Mouse (Mus musculus) limb, embryonic 13.5 days (tissue): ENCODE results near the gene Smarca4. TPM values are rescaled to one million over a fixed set of nuclear protein-coding genes. Genes with fewer than 3 reads are reported as not detected.

Experiments
- ATAC-seq: fragments of 200-750 bp; cut with Nextera tagmentation; 2 replicates; pipeline ENCODE4 v1.8.0; 2017; ENCODE audit warnings: low read depth, moderate number of reproducible peaks, moderate TSS enrichment; ENCODE audit not compliant: low FRiP score
- H3K27ac ChIP-seq: fragments of 300-500 bp; sonication (generic); 2 replicates; pipeline ENCODE4 v1.5.1; 2015; ENCODE audit warnings: inconsistent platforms, mild to moderate bottlenecking, moderate library complexity
- H3K27me3 ChIP-seq: fragments of 300-500 bp; sonication (generic); 2 replicates; pipeline ENCODE4 v1.6.1; 2015; ENCODE audit warnings: mild to moderate bottlenecking, inconsistent platforms
- H3K36me3 ChIP-seq: fragments of 300-500 bp; sonication (generic); 2 replicates; pipeline ENCODE4 v1.6.1; 2015; ENCODE audit warnings: inconsistent platforms, mild to moderate bottlenecking, moderate library complexity
- H3K4me1 ChIP-seq: fragments of 300-500 bp; sonication (generic); 2 replicates; pipeline ENCODE4 v1.6.1; 2015; ENCODE audit warnings: inconsistent platforms
- H3K4me2 ChIP-seq: fragments of 300-500 bp; sonication (generic); replicated peaks from 2 replicates; pipeline ENCODE4 v1.6.1; 2015; ENCODE audit warnings: inconsistent platforms, mild to moderate bottlenecking, moderate library complexity
- H3K4me3 ChIP-seq: fragments of 300-500 bp; sonication (generic); 2 replicates; pipeline ENCODE4 v1.5.1; 2015; ENCODE audit warnings: moderate library complexity, mild to moderate bottlenecking, inconsistent platforms
- H3K9ac ChIP-seq: fragments of 300-500 bp; sonication (generic); 2 replicates; pipeline ENCODE4 v1.6.1; 2015; ENCODE audit warnings: mild to moderate bottlenecking, inconsistent platforms
- H3K9me3 ChIP-seq: fragments of 300-500 bp; sonication (generic); 2 replicates; pipeline ENCODE4 v1.6.1; 2016; ENCODE audit warnings: inconsistent platforms
- WGBS: fragments of 180-500 bp; shearing (Covaris S2); methylation state at CpG from one replicate; pipeline ENCODE4 v1.1.7; 2015; 5-methylcytosine and 5-hydroxymethylcytosine counted together
- polyA plus RNA-seq: library from polyadenylated mRNA; unstranded; fragments of >200 nt; fragmentation: Nextera tagmentation; extraction: Ambion mirVana; gene quantifications from 2 replicates; pipeline ENCODE4 v1.2.1, GENCODE M21; 2015

Gene Smarca4
- polyA plus RNA-seq, 1 experiment from 2014 or later = 99.5 TPM

GRCm38 (mm10) chr9:21630673-21631072 lies 14.7 kb downstream of the Smarca4 start:
- 81% methylated on average over 3 of the region's 3 CpGs for WGBS
- Histone ChIP-seq H3K27me3 (no peaks in the 10 kb centered on the region), H3K27ac (no peak overlapping the region), H3K36me3 (peaks cover 42% of the 10 kb centered on the region), H3K4me2 (no peak overlapping the region), H3K4me3 (no peak overlapping the region), H3K4me1 (peaks cover 7% of the 10 kb centered on the region), H3K9ac (no peak overlapping the region), H3K9me3 (no peaks in the 10 kb centered on the region)
- ATAC-seq = no peak

DNA sequence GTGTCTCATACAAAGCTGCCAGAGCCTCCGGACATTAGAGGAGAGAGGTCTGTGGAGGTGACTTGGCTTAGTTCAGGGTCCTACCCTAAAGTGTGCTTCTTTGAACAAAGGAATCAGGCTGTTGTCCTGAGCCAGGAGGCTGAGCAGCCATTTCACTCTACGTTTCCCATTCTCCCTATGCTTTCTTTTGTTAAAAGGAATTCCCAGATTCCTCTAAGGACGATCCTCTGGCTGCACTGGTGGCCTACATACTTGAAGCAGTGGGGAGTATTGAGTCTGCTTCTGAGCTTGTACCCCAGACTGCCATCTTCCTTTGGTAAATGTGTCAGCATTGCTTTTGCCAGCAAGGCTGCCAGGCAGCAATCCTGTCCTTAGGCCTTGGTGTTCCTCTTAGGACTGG lies 17.1 kb downstream of the Smarca4 start:
- H3K4me3 ChIP-seq = no peak overlapping the region
- peaks cover 66% of the 10 kb centered on the region for H3K36me3 ChIP-seq
- WGBS = 88% methylated on average over 3 of the region's 3 CpGs
- no peak overlapping the region for H3K9ac ChIP-seq
- H3K4me2 ChIP-seq = no peak overlapping the region
- H3K9me3 ChIP-seq = no peaks in the 10 kb centered on the region
- H3K27ac ChIP-seq = no peak overlapping the region
- H3K27me3 ChIP-seq = no peaks in the 10 kb centered on the region
- peaks cover 9% of the 10 kb centered on the region for H3K4me1 ChIP-seq
- no peak for ATAC-seq

DNA sequence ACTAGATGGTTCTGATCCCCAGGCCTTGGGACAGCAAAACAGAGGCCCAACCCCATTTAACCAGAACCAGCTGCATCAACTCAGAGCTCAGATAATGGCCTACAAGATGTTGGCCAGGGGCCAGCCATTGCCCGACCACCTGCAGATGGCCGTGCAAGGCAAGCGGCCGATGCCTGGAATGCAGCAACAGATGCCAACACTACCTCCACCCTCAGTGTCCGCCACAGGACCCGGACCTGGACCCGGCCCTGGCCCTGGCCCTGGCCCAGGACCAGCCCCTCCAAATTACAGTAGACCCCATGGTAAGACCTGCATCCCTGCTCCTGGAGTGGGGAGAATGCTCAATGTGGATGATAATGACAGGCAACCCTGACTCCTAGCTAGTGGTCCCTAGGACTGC lies 19.7 kb downstream of the Smarca4 start:
- Histone ChIP-seq H3K27me3 (no peaks in the 10 kb centered on the region), H3K27ac (no peak overlapping the region; the same call in 1 of the 2 replicates), H3K9me3 (no peaks in the 10 kb centered on the region), H3K4me3 (no peak overlapping the region), H3K36me3 (peaks cover 87% of the 10 kb centered on the region), H3K9ac (no peak overlapping the region), H3K4me1 (peaks cover 9% of the 10 kb centered on the region), H3K4me2 (no peak overlapping the region)
- WGBS = 48% methylated on average over 7 of the region's 7 CpGs
- peak; percentile 57 for ATAC-seq

DNA sequence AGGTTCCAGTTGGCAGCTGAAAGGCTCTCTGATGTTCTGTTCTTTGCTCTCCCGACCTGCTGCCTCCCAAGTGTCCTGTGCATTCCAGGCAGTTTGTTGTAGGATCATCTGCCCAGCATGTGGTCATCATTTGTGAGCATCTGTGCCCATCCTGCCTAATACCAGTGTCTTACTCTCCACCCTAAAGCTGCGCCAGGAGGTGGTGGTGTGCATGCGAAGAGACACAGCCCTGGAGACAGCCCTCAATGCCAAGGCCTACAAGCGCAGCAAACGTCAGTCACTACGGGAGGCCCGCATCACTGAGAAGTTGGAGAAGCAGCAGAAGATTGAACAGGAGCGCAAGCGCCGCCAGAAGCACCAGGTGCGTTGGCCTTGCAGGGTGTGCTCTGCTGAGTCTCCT lies 23.1 kb downstream of the Smarca4 start:
- no peak overlapping the region for H3K9ac ChIP-seq
- H3K36me3 ChIP-seq = peaks cover 100% of the 10 kb centered on the region
- ATAC-seq = no peak
- no peaks in the 10 kb centered on the region for H3K27me3 ChIP-seq
- no peaks in the 10 kb centered on the region for H3K9me3 ChIP-seq
- peaks cover 9% of the 10 kb centered on the region for H3K4me1 ChIP-seq
- no peak overlapping the region for H3K4me2 ChIP-seq
- 93% methylated on average over 11 of the region's 11 CpGs for WGBS
- no peak overlapping the region for H3K4me3 ChIP-seq
- no peak overlapping the region for H3K27ac ChIP-seq

GRCm38 (mm10) chr9:21646366-21646765 lies 30.4 kb downstream of the Smarca4 start:
- H3K9ac ChIP-seq = no peak overlapping the region
- no peak overlapping the region for H3K4me2 ChIP-seq
- peaks cover 91% of the 10 kb centered on the region for H3K36me3 ChIP-seq
- ATAC-seq = no peak
- H3K9me3 ChIP-seq = no peaks in the 10 kb centered on the region
- no peaks in the 10 kb centered on the region for H3K4me1 ChIP-seq
- H3K27me3 ChIP-seq = no peaks in the 10 kb centered on the region
- 91% methylated on average over 3 of the region's 3 CpGs for WGBS
- H3K4me3 ChIP-seq = no peak overlapping the region
- no peak overlapping the region for H3K27ac ChIP-seq

DNA sequence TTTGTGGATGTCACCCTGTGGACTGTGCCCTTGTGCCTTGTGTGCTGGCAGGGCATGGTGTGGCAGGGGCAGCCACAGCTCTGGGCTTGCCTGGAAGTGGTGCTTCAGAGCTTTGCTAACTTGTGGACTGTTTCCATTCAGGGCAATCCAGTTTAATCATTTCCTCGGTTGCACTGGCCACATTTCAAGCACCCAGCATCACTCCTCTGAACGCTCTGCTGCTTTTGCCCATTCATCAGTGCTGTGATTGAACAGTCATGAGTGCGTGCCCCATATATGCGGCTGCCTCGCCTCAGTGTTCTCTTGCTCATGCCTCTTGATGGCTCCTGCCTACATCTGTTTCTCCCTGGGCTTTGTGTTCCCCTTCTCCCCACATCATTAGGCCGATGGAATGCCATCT lies 31.8 kb downstream of the Smarca4 start:
- no peak for ATAC-seq
- peaks cover 89% of the 10 kb centered on the region for H3K36me3 ChIP-seq
- H3K4me2 ChIP-seq = no peak overlapping the region
- H3K4me1 ChIP-seq = no peaks in the 10 kb centered on the region
- H3K27ac ChIP-seq = no peak overlapping the region
- no peak overlapping the region for H3K4me3 ChIP-seq
- H3K9me3 ChIP-seq = no peaks in the 10 kb centered on the region
- H3K9ac ChIP-seq = no peak overlapping the region
- WGBS = 96% methylated on average over 6 of the region's 6 CpGs
- H3K27me3 ChIP-seq = no peaks in the 10 kb centered on the region

DNA sequence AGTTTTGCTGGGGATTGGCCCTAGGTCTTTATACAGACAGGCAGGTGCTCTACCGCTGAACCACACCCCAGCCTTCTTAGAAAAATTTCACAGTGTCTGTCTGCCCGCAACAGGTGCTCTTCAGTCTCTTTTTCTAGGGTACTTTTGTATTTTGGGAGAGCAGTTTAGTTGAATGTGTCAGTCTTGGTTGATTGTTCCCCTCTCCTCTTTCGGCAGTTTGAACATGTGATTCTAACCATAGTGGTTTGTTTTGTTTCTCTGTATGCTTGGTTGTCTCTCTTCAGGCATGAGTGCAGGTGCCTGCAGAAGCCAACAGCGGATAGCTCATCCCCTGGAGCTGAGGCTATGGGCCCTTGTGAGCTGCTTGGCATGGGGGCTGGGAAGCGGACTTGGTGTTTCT lies 36.3 kb downstream of the Smarca4 start:
- H3K9ac ChIP-seq = no peak overlapping the region
- H3K9me3 ChIP-seq = no peaks in the 10 kb centered on the region
- peaks cover 91% of the 10 kb centered on the region for H3K36me3 ChIP-seq
- H3K4me1 ChIP-seq = no peaks in the 10 kb centered on the region
- H3K27me3 ChIP-seq = no peaks in the 10 kb centered on the region
- no peak overlapping the region for H3K27ac ChIP-seq
- H3K4me3 ChIP-seq = no peak overlapping the region
- WGBS = 96% methylated on average over 5 of the region's 5 CpGs
- no peak for ATAC-seq
- H3K4me2 ChIP-seq = no peak overlapping the region

DNA sequence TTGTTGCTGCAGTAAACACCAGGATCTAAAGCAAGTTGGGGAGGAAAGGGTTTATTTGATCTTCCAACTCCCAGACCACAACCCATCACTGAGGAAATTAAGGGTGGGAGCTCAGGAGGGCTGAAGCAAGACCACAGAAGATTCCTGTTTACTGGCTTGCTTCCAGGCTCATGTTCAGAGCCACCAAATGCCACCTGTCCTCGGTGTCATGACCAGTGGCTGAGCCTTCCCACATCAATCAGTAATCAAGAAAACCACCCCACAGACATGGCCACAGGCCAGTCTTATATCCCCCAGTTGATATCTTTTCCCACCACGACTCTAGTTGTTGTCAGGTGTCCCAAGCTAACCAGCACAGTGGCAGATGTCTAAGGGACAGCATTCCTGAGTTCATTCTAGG lies 37.3 kb downstream of the Smarca4 start:
- Histone ChIP-seq H3K4me2 (no peak overlapping the region), H3K4me3 (no peak overlapping the region), H3K4me1 (no peaks in the 10 kb centered on the region), H3K27me3 (no peaks in the 10 kb centered on the region), H3K27ac (no peak overlapping the region), H3K9ac (no peak overlapping the region), H3K36me3 (peaks cover 91% of the 10 kb centered on the region), H3K9me3 (no peaks in the 10 kb centered on the region)
- 86% methylated on average over 2 of the region's 2 CpGs for WGBS
- ATAC-seq = no peak

GRCm38 (mm10) chr9:21662034-21662433 lies 46.1 kb downstream of the Smarca4 start:
- H3K36me3 ChIP-seq = peaks cover 100% of the 10 kb centered on the region
- H3K4me2 ChIP-seq = no peak overlapping the region
- no peak overlapping the region for H3K4me3 ChIP-seq
- H3K27ac ChIP-seq = no peak overlapping the region
- H3K9ac ChIP-seq = no peak overlapping the region
- H3K27me3 ChIP-seq = no peaks in the 10 kb centered on the region
- ATAC-seq = no peak
- no peaks in the 10 kb centered on the region for H3K9me3 ChIP-seq
- H3K4me1 ChIP-seq = no peaks in the 10 kb centered on the region
- 96% methylated on average over 5 of the region's 5 CpGs for WGBS

GRCm38 (mm10) chr9:21668946-21669345 lies 53.0 kb downstream of the Smarca4 start:
- ATAC-seq = no peak
- no peak overlapping the region for H3K4me3 ChIP-seq
- H3K4me1 ChIP-seq = no peaks in the 10 kb centered on the region
- no peak overlapping the region for H3K27ac ChIP-seq
- no peak overlapping the region for H3K4me2 ChIP-seq
- H3K9me3 ChIP-seq = no peaks in the 10 kb centered on the region
- H3K36me3 ChIP-seq = peaks cover 100% of the 10 kb centered on the region
- no peaks in the 10 kb centered on the region for H3K27me3 ChIP-seq
- H3K9ac ChIP-seq = no peak overlapping the region
- 94% methylated on average over 7 of the region's 7 CpGs for WGBS

DNA sequence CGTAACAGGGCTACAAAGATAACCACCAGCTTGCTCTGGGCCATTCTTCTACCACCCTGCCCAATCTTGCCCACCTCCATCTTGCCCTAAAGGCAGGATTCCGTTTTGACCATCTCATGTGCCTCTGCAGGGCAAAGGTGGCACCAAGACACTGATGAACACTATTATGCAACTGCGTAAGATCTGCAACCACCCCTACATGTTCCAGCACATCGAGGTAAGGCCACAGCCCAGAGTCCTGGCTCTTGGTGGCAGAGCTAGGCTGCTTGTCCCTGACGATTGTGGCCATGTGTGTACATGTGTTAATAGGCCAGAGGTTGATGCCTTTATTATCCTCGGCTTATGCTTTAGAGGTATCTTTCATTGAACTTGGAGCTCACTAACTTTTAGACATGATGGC lies 54.4 kb downstream of the Smarca4 start:
- ATAC-seq = no peak
- Histone ChIP-seq H3K27ac (no peak overlapping the region), H3K4me2 (no peak overlapping the region), H3K9me3 (no peaks in the 10 kb centered on the region), H3K4me3 (no peak overlapping the region), H3K4me1 (no peaks in the 10 kb centered on the region), H3K27me3 (no peaks in the 10 kb centered on the region), H3K9ac (no peak overlapping the region), H3K36me3 (peaks cover 100% of the 10 kb centered on the region)
- WGBS = 90% methylated on average over 6 of the region's 6 CpGs

GRCm38 (mm10) chr9:21671753-21672152 lies 55.8 kb downstream of the Smarca4 start:
- H3K4me1 ChIP-seq = no peaks in the 10 kb centered on the region
- H3K27ac ChIP-seq = no peak overlapping the region
- no peak overlapping the region for H3K4me2 ChIP-seq
- H3K9ac ChIP-seq = no peak overlapping the region
- H3K9me3 ChIP-seq = no peaks in the 10 kb centered on the region
- H3K27me3 ChIP-seq = no peaks in the 10 kb centered on the region
- 93% methylated on average over 5 of the region's 5 CpGs for WGBS
- no peak for ATAC-seq
- H3K36me3 ChIP-seq = peaks cover 100% of the 10 kb centered on the region
- H3K4me3 ChIP-seq = no peak overlapping the region

DNA sequence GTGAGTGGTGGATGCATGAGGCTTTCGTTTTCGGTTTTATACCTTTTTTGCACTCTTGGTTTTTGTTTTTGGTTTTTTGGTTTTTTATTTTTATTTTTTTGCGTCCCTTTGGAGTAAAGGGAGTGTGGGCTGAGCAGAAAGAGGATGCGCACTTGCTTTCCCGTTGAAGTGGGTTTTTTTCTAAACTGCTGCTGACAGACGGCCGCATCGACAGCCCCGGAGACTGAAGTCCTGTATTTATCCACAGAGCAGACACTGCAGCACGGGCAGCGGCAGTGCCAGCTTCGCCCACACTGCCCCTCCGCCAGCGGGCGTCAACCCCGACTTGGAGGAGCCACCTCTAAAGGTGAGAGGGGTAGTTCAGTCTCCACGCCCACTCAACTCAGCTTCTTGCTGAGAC lies 61.7 kb downstream of the Smarca4 start:
- 98% methylated on average over 17 of the region's 17 CpGs for WGBS

More for the DNA sequence above, 61.7 kb downstream of the Smarca4 start:
- H3K4me1 ChIP-seq = no peaks in the 10 kb centered on the region
- no peak overlapping the region for H3K4me2 ChIP-seq
- no peak overlapping the region for H3K9ac ChIP-seq
- ATAC-seq = no peak
- H3K9me3 ChIP-seq = no peaks in the 10 kb centered on the region
- peaks cover 93% of the 10 kb centered on the region for H3K36me3 ChIP-seq
- H3K27ac ChIP-seq = no peak overlapping the region
- H3K4me3 ChIP-seq = no peak overlapping the region
- H3K27me3 ChIP-seq = no peaks in the 10 kb centered on the region
